Mouse (Mus musculus) ES-E14 (cell line): ENCODE results near the gene Prep. TPM values are rescaled to one million over a fixed set of nuclear protein-coding genes. Genes with fewer than 3 reads are reported as not detected.
"Not testable (repeated sequence)": the region's sequence is repeated elsewhere in the genome, so short reads cannot be mapped to it uniquely, and the experiment has no call there.

Experiments
- DNase-seq: peaks from one replicate; pipeline ENCODE4 v3.0.0-alpha.2; 2013; ENCODE audit warnings: low read depth, low spot score
- H3K27ac ChIP-seq: 2 replicates; pipeline ENCODE4 v1.5.1; 2012; ENCODE audit warnings: low read depth, mild to moderate bottlenecking, low read length, moderate library complexity, mixed read lengths; ENCODE audit not compliant: poor library complexity, insufficient read depth, severe bottlenecking
- H3K36me3 ChIP-seq: 2 replicates; pipeline ENCODE4 v1.6.1; 2012; ENCODE audit warnings: mild to moderate bottlenecking, low read length, moderate library complexity, mixed read lengths; ENCODE audit not compliant: control insufficient read depth, poor library complexity, insufficient read depth, severe bottlenecking
- H3K4me1 ChIP-seq, 2 experiments: fragments of 150-350 bp in 1 of 2; sonication (generic) in 1 of 2; 2 replicates each; pipeline ENCODE4 v1.6.1; 2012; ENCODE audit warnings: low read length in 2 of 2, mild to moderate bottlenecking in 1 of 2, mixed read lengths in 1 of 2; ENCODE audit not compliant: control insufficient read depth in 2 of 2, insufficient read depth in 2 of 2, poor library complexity in 1 of 2
- H3K4me3 ChIP-seq, 2 experiments: fragments of 150-350 bp in 1 of 2; sonication (generic) in 1 of 2; 2 replicates each; pipeline ENCODE4 v1.5.1; 2012; ENCODE audit warnings: low read length in 2 of 2, low read depth in 1 of 2, mild to moderate bottlenecking in 1 of 2, mixed read lengths in 1 of 2; ENCODE audit not compliant: insufficient read depth in 1 of 2, poor library complexity in 1 of 2, severe bottlenecking in 1 of 2
- H3K9ac ChIP-seq: 2 replicates; pipeline ENCODE4 v1.6.1; 2012; ENCODE audit warnings: low read depth, mild to moderate bottlenecking, low read length, mixed read lengths; ENCODE audit not compliant: poor library complexity, insufficient read depth, severe bottlenecking
- H3K9me3 ChIP-seq: fragments of 150-350 bp; sonication (generic); 2 replicates; pipeline ENCODE4 v1.6.1; 2012; ENCODE audit warnings: low read depth, mild to moderate bottlenecking, low read length; ENCODE audit not compliant: control insufficient read depth, insufficient read depth
- CHD2 ChIP-seq: IDR thresholded peaks from 2 replicates; pipeline ENCODE4 v1.6.1; 2014; ENCODE audit warnings: mild to moderate bottlenecking, low read depth, low read length, inconsistent platforms
- HCFC1 ChIP-seq: IDR thresholded peaks from 2 replicates; pipeline ENCODE4 v1.6.1; 2012; ENCODE audit warnings: low read length, inconsistent platforms, borderline replicate concordance; ENCODE audit not compliant: insufficient read depth
- MAFK ChIP-seq: IDR thresholded peaks from 2 replicates; pipeline ENCODE4 v1.6.1; 2014; ENCODE audit warnings: mild to moderate bottlenecking, low read depth, low read length, inconsistent platforms; ENCODE audit not compliant: insufficient read depth
- ZC3H11A ChIP-seq: IDR thresholded peaks from 2 replicates; pipeline ENCODE4 v1.6.1; 2012; ENCODE audit warnings: low read depth, mild to moderate bottlenecking, inconsistent platforms, low read length, borderline replicate concordance
- ZNF384 ChIP-seq: IDR thresholded peaks from 2 replicates; pipeline ENCODE4 v1.6.1; 2012; ENCODE audit warnings: low read depth, low read length, inconsistent platforms
- in situ Hi-C, 2 experiments: fragments of 600-800 bp; cut with MboI; formaldehyde crosslinking; loops; one replicate each; pipeline ENCODE4 v1.15.1; 2025; ENCODE audit warnings: low sequenced_read_pairs in 2 of 2, inconsistent platforms in 1 of 2; ENCODE audit not compliant: unreplicated experiment in 2 of 2
- total RNA-seq: library from RNA; depleted of rRNA; stranded (reverse); fragments of 300-350 nt; gene quantifications from 2 replicates; pipeline ENCODE4 v1.2.3, GENCODE M21; 2012

Gene Prep
- total RNA-seq, 1 experiment = 12.9 TPM

GRCm38 (mm10) chr10:45154557-45155060 lies 87.6 kb downstream of the Prep start:
- DNase-seq = no peak
- in situ Hi-C loops = no loop called here
- no peak overlapping the region for H3K27ac ChIP-seq
- H3K9me3 ChIP-seq = no peaks in the 10 kb centered on the region
- H3K4me3 ChIP-seq = no peak overlapping the region
- H3K36me3 ChIP-seq = peaks cover 45% of the 10 kb centered on the region
- H3K9ac ChIP-seq = no peak overlapping the region
- TF ChIP-seq HCFC1 = no peak
- TF ChIP-seq ZNF384 = no peak
- no peak for TF ChIP-seq MAFK
- TF ChIP-seq ZC3H11A = no peak
- no peak for TF ChIP-seq CHD2
- H3K4me1 ChIP-seq = peaks cover 2 to 4% of the 10 kb centered on the region in 2 experiments; a peak in 2 of 4 replicates

DNA sequence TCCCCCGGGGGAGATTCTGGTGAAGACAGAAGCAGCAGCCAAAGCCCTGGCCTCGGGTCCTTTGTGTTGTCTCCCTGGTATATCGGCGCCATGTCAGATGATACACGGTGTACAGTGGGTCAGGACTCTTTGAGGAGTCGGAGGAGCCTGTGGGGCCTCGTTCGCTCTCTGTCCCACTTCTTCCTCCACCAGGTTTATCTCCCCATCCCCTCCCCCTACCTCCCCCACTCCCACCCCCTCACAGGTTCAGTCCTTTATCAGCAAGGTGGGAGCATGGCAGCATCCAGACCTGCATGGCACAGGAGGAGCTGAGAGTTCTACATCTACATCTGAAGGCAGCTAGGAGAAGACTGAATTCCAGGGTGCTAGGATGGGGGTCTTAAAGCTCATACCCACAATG lies 98.8 kb downstream of the Prep start:
- Histone ChIP-seq H3K27ac (no peak overlapping the region), H3K9me3 (no peaks in the 10 kb centered on the region), H3K9ac (no peak overlapping the region), H3K4me3 (no peak overlapping the region), H3K4me1 (no peaks in the 10 kb centered on the region), H3K36me3 (no peaks in the 10 kb centered on the region)
- TF ChIP-seq CHD2 = no peak
- TF ChIP-seq ZC3H11A = no peak
- no peak for TF ChIP-seq ZNF384
- TF ChIP-seq HCFC1 = no peak
- TF ChIP-seq MAFK = no peak
- no peak for DNase-seq
- in situ Hi-C loops = no loop called here

- Histone ChIP-seq H3K9me3 (no peaks in the 10 kb centered on the region), H3K36me3 (no peaks in the 10 kb centered on the region), H3K4me3 (no peak overlapping the region), H3K4me1 (no peaks in the 10 kb centered on the region), H3K9ac (no peak overlapping the region), H3K27ac (no peak overlapping the region)
- in situ Hi-C loops = no loop called here
- DNase-seq = no peak
- TF ChIP-seq ZNF384 = no peak
- TF ChIP-seq CHD2 = no peak
- no peak for TF ChIP-seq MAFK
- no peak for TF ChIP-seq HCFC1
- no peak for TF ChIP-seq ZC3H11A
Observed at GRCm38 (mm10) chr10:45173927-45174326, 106.9 kb downstream of the Prep start.

DNA sequence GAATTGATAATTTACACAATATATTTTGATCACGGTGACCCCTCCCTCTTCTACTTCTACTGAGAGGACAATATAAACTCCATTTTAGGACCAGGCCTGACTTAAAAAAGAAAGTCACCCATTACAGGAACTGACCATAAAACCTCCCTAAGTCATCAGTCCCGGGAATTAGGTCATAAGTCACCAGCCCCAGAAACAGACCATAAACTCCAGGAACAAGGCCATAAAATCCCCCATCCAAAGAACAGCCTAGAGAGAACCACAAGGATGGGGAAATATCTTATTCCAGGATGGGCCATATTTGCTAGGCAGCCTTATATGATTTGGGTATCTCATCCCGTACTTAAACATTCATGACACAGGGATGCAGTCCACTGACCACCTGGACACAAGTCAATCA lies 107.3 kb downstream of the Prep start:
- Histone ChIP-seq H3K36me3 (no peaks in the 10 kb centered on the region), H3K4me1 (no peaks in the 10 kb centered on the region), H3K4me3 (no peak overlapping the region), H3K9me3 (no peaks in the 10 kb centered on the region), H3K9ac (no peak overlapping the region), H3K27ac (no peak overlapping the region)
- in situ Hi-C loops = no loop called here
- DNase-seq = no peak
- TF ChIP-seq ZC3H11A (no peak), HCFC1 (no peak), CHD2 (no peak)

- H3K27ac ChIP-seq, H3K4me1 ChIP-seq, DNase-seq, H3K36me3 ChIP-seq, H3K9ac ChIP-seq, H3K4me3 ChIP-seq, in situ Hi-C loops, H3K9me3 ChIP-seq: not testable (repeated sequence)
Observed at GRCm38 (mm10) chr10:45177798-45178197, 110.8 kb downstream of the Prep start, which contains the start of gene Popdc3. Popdc3 (plus strand) TSS chr10:45178098.
